16 mouse cellular contexts compared by ENCODE assay signal in the genomic region with DNA sequence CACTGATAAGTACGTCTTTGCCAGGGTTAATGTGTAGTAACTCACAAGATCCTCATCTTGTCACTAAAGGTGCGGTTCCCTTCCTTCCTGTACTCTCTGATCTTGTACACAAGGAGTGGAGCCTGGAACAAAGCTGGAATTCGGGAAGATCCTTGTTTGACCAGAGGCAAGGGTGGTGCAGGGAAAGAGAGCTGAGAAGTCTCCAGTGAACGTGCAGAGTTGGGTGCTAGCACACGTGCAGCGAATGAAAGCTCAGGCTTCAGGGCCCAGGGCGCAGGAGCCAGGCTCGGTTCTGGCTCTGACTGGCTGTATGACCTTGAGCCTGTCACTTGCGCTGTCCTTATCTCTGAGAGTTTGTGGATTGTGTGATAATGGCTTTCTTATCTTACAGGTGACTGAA. TPM values are rescaled to one million over a fixed set of nuclear protein-coding genes. Genes with fewer than 3 reads are reported as not detected.
DNase-seq lines count a peak whose midpoint lies in the region; ATAC-seq and TF ChIP-seq lines count a peak whose summit lies in the region.
"Had no signal": no experiment of that assay in that cellular context is flagged by ENCODE, and none has a peak within 500 bp of the region (broad histone marks: within the 10 kb centered on the region; RNA-seq: fewer than 3 reads in every experiment).

No protein-coding gene starts in this region.

- TF ChIP-seq CTCF in ES-Bruce4 (IDR thresholded peaks at IDR 0.05; ENCODE audit: low read depth, low read length) (no peak), MEL (IDR thresholded peaks at IDR 0.05 in 2 of 3, conservative IDR thresholded peaks at IDR 0.05 in 1 of 3; ENCODE audit: control insufficient read depth in 1 of 3, insufficient read depth in 1 of 3, low read depth in 2 of 3, low read length in 3 of 3, poor library complexity in 1 of 3, severe bottlenecking in 1 of 3) (no peak)
- TF ChIP-seq CTCF in intestine, postnatal 0 days (IDR thresholded peaks at IDR 0.05; ENCODE audit: low read depth): no peak

- intact Hi-C loops in heart, postnatal 14 days (cut with DNase I): loop anchor here (1.0 to 10.0 kb wide), 9 partner anchors 37 to 574 kb away; partner anchors contain the start of gene Gpx8

- peaks cover 40% of the 10 kb centered on the region for H3K4me1 ChIP-seq in heart, embryonic 13.5 days
- H3K4me1 ChIP-seq in ES-Bruce4 (ENCODE audit: control insufficient read depth, insufficient read depth, low read length): peaks cover 2% of the 10 kb centered on the region
- H3K4me1 ChIP-seq in MEL (ENCODE audit: control insufficient read depth in 1 of 2, insufficient read depth in 2 of 2, low read length in 2 of 2): peaks cover 0 to 16% of the 10 kb centered on the region in 2 experiments; a peak in 2 of 4 replicates
- H3K4me1 ChIP-seq in intestine, postnatal 0 days (replicated peaks; ENCODE audit: control insufficient read depth, insufficient read depth, low read length): no peaks in the 10 kb centered on the region; the same call in none of the 2 replicates

- no peaks in the 10 kb centered on the region for H3K27me3 ChIP-seq in heart, embryonic 13.5 days (replicated peaks)
- H3K27me3 ChIP-seq in ES-Bruce4 (ENCODE audit: control insufficient read depth, insufficient read depth, low read length, poor library complexity, severe bottlenecking) (no peaks in the 10 kb centered on the region), MEL (ENCODE audit: control insufficient read depth in 1 of 2, insufficient read depth in 2 of 2, low read length in 2 of 2) (no peaks in the 10 kb centered on the region)
- H3K27me3 ChIP-seq in intestine, postnatal 0 days (replicated peaks; ENCODE audit: control insufficient read depth, insufficient read depth, low read length): no peaks in the 10 kb centered on the region
- H3K27me3 ChIP-seq: heart, embryonic 15.5 days; stomach, embryonic 15.5 days had no signal

- TF ChIP-seq RAD21 in MEL (IDR thresholded peaks at IDR 0.05; ENCODE audit: low read depth, low read length): no peak

- peak overlapping the region; percentile 34 for H3K9ac ChIP-seq in heart, embryonic 13.5 days
- H3K9ac ChIP-seq in ES-Bruce4 (ENCODE audit: low read depth, poor library complexity, severe bottlenecking) (no peak overlapping the region), MEL (ENCODE audit: control insufficient read depth, low read depth, low read length, poor library complexity, severe bottlenecking) (peak overlapping the region; percentile 67)
- no peak overlapping the region for H3K9ac ChIP-seq in intestine, postnatal 0 days (ENCODE audit: low read depth, low read length)

- TF ChIP-seq POLR2A in ES-Bruce4 (IDR thresholded peaks at IDR 0.05; ENCODE audit: insufficient read depth, low read length): no peak
- no peak for TF ChIP-seq POLR2A in MEL (IDR thresholded peaks at IDR 0.05; ENCODE audit: control insufficient read depth in 1 of 2, insufficient read depth in 1 of 2, low read depth in 1 of 2, low read length in 2 of 2, poor library complexity in 1 of 2)

- peaks cover 34% of the 10 kb centered on the region for H3K79me2 ChIP-seq in MEL (ENCODE audit: control insufficient read depth, insufficient read depth, low read length, poor library complexity)

- H3K4me2 ChIP-seq in heart, embryonic 13.5 days: no peak overlapping the region
- peak overlapping the region; percentile 75 for H3K4me2 ChIP-seq in intestine, postnatal 0 days (replicated peaks; ENCODE audit: low read depth)

- DNase-seq in heart, postnatal 14 days: no peak
- no peak for DNase-seq in MEL (ENCODE audit: low read depth, low spot score)
- no peak for DNase-seq in thymus, postnatal 4 days
- DNase-seq in urinary bladder, postnatal 10 days (ENCODE audit: low spot score): no peak

- H3K4me3 ChIP-seq in heart, embryonic 13.5 days: no peak overlapping the region
- H3K4me3 ChIP-seq in ES-Bruce4 (ENCODE audit: low read depth, low read length) (no peak overlapping the region), MEL (ENCODE audit: control insufficient read depth in 1 of 2, insufficient read depth in 1 of 2, low read depth in 2 of 2, low read length in 2 of 2) (peak overlapping the region in 1 of 2 experiments; percentile 29; a peak in 2 of 4 replicates)
- no peak overlapping the region for H3K4me3 ChIP-seq in intestine, postnatal 0 days (ENCODE audit: low read depth, low read length)

- TF ChIP-seq EP300 in ES-Bruce4 (IDR thresholded peaks at IDR 0.05; ENCODE audit: insufficient read depth, low read depth, low read length) (peak; percentile 97), MEL (IDR thresholded peaks at IDR 0.05; ENCODE audit: low read depth in 1 of 2, low read length in 2 of 2) (no peak)

- WGBS in heart, embryonic 13.5 days: 45% methylated on average over 9 of the region's 9 CpGs
- 38% methylated on average over 9 of the region's 9 CpGs for WGBS in intestine, postnatal 0 days

- ATAC-seq in heart, embryonic 13.5 days (ENCODE audit: extremely low read depth, insufficient number of reproducible peaks, low FRiP score, low TSS enrichment): no peak
- peak; percentile 62 for ATAC-seq in intestine, postnatal 0 days

- peaks cover 5% of the 10 kb centered on the region; the same call in 1 of the 2 replicates for H3K36me3 ChIP-seq in heart, embryonic 13.5 days
- H3K36me3 ChIP-seq in ES-Bruce4 (ENCODE audit: control insufficient read depth, insufficient read depth, low read length, poor library complexity, severe bottlenecking) (no peaks in the 10 kb centered on the region; the same call in 1 of the 2 replicates), MEL (ENCODE audit: control insufficient read depth in 1 of 2, insufficient read depth in 2 of 2, low read length in 2 of 2) (no peaks in the 10 kb centered on the region; a peak in 1 of 4 replicates)
- no peaks in the 10 kb centered on the region for H3K36me3 ChIP-seq in intestine, postnatal 0 days (ENCODE audit: control insufficient read depth, insufficient read depth)
- H3K36me3 ChIP-seq: heart, embryonic 15.5 days; hindbrain, embryonic 13.5 days; stomach, embryonic 15.5 days had no signal

- no peaks in the 10 kb centered on the region for H3K9me3 ChIP-seq in heart, embryonic 13.5 days
- H3K9me3 ChIP-seq in ES-Bruce4 (replicated peaks; ENCODE audit: control insufficient read depth, insufficient read depth, low read length, poor library complexity, severe bottlenecking): no peaks in the 10 kb centered on the region
- no peaks in the 10 kb centered on the region for H3K9me3 ChIP-seq in MEL (replicated peaks; ENCODE audit: insufficient read depth, low read length)
- H3K9me3 ChIP-seq in intestine, postnatal 0 days (ENCODE audit: control insufficient read depth): no peaks in the 10 kb centered on the region
- H3K9me3 ChIP-seq: heart, embryonic 15.5 days; hindbrain, embryonic 13.5 days; liver, embryonic 12.5 days; midbrain, embryonic 10.5 days; stomach, embryonic 15.5 days had no signal

- H3K27ac ChIP-seq in heart, embryonic 13.5 days (replicated peaks): no peak overlapping the region
- H3K27ac ChIP-seq in ES-Bruce4 (ENCODE audit: insufficient read depth, low read length) (no peak overlapping the region), MEL (ENCODE audit: control insufficient read depth, low read depth, low read length) (peak overlapping the region; percentile 45; the same call in 1 of the 2 replicates)
- no peak overlapping the region for H3K27ac ChIP-seq in intestine, postnatal 0 days (ENCODE audit: low read depth, low read length)

TF ChIP-seq in MEL, 35 proteins besides CTCF, POLR2A, EP300 and RAD21:
- 0 out of 2 replicates have a peak, but pooled peaks have one; percentile 16 for TF ChIP-seq GATA1 (IDR thresholded peaks at IDR 0.05; ENCODE audit: low read depth, low read length)
- no peak for TF ChIP-seq MAFK (IDR thresholded peaks at IDR 0.05; ENCODE audit: borderline replicate concordance, low read depth, low read length)

RNA-seq across cellular contexts. Expression of gene Snx18, which starts 0.6 kb away (rescaled TPM):
- 13.8 and 14.4 TPM in 2 replicates for polyA plus RNA-seq in heart, embryonic 13.5 days (2015; fragmentation: Nextera tagmentation; extraction: Ambion mirVana)
- 10 to 100 TPM; 28.4 to 28.7 TPM for total RNA-seq in heart, postnatal 14 days (2021)
- 36.7 and 42.4 TPM in 2 replicates for polyA plus RNA-seq in ES-Bruce4 (2011; ENCODE audit: insufficient read depth, insufficient read length, low read depth, missing spikeins)
- total RNA-seq in MEL (2012; rRNA removed): 8.0 and 8.7 TPM in 2 replicates
- polyA plus RNA-seq in MEL (2012; ENCODE audit: insufficient read depth in 1 of 2, insufficient read length in 2 of 2, low read depth in 1 of 2, low replicate concordance in 2 of 2, missing spikeins in 1 of 2): 1 to 10 TPM in 1 of 2 experiments, not detected in 1; 7.7 TPM
- 13.2 and 13.7 TPM in 2 replicates for polyA plus RNA-seq in intestine, postnatal 0 days (2015; fragmentation: Nextera tagmentation; extraction: Ambion mirVana)

RNA-seq across cellular contexts. Expression of gene Hspb3, which starts 44.5 kb away (rescaled TPM):
- 41.7 and 48.9 TPM in 2 replicates for polyA plus RNA-seq in heart, embryonic 13.5 days (2015; fragmentation: Nextera tagmentation; extraction: Ambion mirVana)
- 10 to 100 TPM; 13.7 to 16.2 TPM for total RNA-seq in heart, postnatal 14 days (2021)
- not detected in 2 replicates for polyA plus RNA-seq in ES-Bruce4 (2011; ENCODE audit: insufficient read depth, insufficient read length, low read depth, missing spikeins)
- total RNA-seq in MEL (2012; rRNA removed): not detected in 2 replicates
- polyA plus RNA-seq in MEL (2012; ENCODE audit: insufficient read depth in 1 of 2, insufficient read length in 2 of 2, low read depth in 1 of 2, low replicate concordance in 2 of 2, missing spikeins in 1 of 2): not detected
- 0.25 TPM in 1 of 2 replicates, not detected in the other for polyA plus RNA-seq in intestine, postnatal 0 days (2015; fragmentation: Nextera tagmentation; extraction: Ambion mirVana)
- total RNA-seq: neutrophil, adult 5-6 weeks had no signal
- polyA plus RNA-seq: CD4-positive, CD25-positive, alpha-beta regulatory T cell, adult 4 months; erythroblast, embryonic 14.5 days; hindbrain, embryonic 13.5 days; midbrain, embryonic 10.5 days; urinary bladder, adult 2 months had no signal

Comparison
In these comparisons a context has a peak if more than half of its experiments do, and no peak if none do; other contexts are left out.
1. H3K9ac ChIP-seq: peak in heart, embryonic 13.5 days (single experiment) and MEL (single experiment); none in ES-Bruce4 (single experiment) and intestine, postnatal 0 days (single experiment).
2. RNA of gene Hspb3, which starts 44.5 kb away (polyA plus RNA-seq): 41.7 to 48.9 TPM in heart, embryonic 13.5 days; 0.25 TPM in intestine, postnatal 0 days, not detected in ES-Bruce4 and not detected in MEL; every median in the first group is over 10 times any median in the second.